Mouse (Mus musculus): ENCODE data around the gene Cacng8. TPM values are rescaled to one million over a fixed set of nuclear protein-coding genes. Genes with fewer than 3 reads are reported as not detected.

Gene Cacng8
- total and polyA plus RNA-seq, 2 experiments: not detected

DNA sequence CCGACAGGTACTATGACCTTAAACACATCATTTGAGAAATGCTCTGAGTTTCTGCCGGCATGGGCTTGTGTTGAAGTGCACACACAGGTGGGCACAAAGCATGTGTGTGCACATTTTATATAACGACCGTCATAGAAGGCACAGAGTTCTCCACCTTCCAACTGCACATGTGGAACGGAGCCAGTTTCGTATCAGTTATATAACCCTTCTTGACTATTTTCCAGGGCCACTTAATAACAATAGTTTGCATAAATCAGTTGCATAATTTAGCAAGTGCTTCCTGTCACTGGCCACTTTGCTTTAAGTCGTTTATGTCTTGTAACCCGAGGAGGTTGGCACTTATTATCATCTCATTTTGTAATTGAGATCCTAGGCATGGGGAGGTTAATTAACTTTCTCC is 16.7 kb upstream of the Cacng8 start:
- DNase-seq (ENCODE audit: extremely low read depth, low read depth, low spot score): no peak
- 84% methylated on average over 8 of the region's 8 CpGs for WGBS

DNA sequence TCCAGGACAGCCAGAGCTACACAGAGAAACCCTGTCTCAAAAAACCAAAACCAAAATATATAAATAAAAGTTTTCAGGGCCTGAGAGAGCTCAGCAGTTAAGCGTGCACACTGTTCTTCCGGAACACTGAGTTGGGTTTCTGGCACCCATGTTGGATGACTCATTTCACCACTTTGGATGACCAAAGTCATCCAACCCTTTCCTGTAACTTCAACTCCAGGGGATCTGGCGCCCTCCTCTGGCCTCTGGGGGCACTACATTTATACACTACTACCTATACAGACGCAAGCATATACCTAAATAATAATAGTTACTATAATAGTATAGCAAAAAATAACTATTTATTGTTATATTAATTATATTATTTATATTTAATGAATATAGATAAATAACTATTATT is 13.7 kb upstream of the Cacng8 start:
- no peak overlapping the region for H3K27ac ChIP-seq (replicated peaks; ENCODE audit: insufficient read depth, low read depth, low read length)
- no peaks in the 10 kb centered on the region for H3K4me1 ChIP-seq (ENCODE audit: control insufficient read depth, insufficient read depth, low read length)
- no peaks in the 10 kb centered on the region for H3K36me3 ChIP-seq (ENCODE audit: control insufficient read depth, insufficient read depth, low read length)
- H3K4me3 ChIP-seq (ENCODE audit: insufficient read depth, low read depth, low read length): no peak overlapping the region
- H3K9ac ChIP-seq (ENCODE audit: low read depth, low read length): no peak overlapping the region
- TF ChIP-seq POLR2A (IDR thresholded peaks at IDR 0.05; ENCODE audit: extremely low read depth, insufficient read depth, low read length) (no peak), CTCF (IDR thresholded peaks at IDR 0.05; ENCODE audit: low read depth, low read length) (peak; percentile 65)
- H3K79me2 ChIP-seq (ENCODE audit: control insufficient read depth, insufficient read depth, low read length): no peaks in the 10 kb centered on the region
- WGBS: 52% methylated on average over 4 of the region's 4 CpGs
- no peaks in the 10 kb centered on the region for H3K27me3 ChIP-seq (ENCODE audit: control insufficient read depth, insufficient read depth, low read length)
- peak; percentile 9 for DNase-seq (ENCODE audit: extremely low read depth, low read depth, low spot score)

More for the DNA sequence above, 16.7 kb upstream of the Cacng8 start:
- Histone ChIP-seq H3K36me3 (ENCODE audit: control insufficient read depth, insufficient read depth, low read length) (no peaks in the 10 kb centered on the region), H3K4me1 (ENCODE audit: control insufficient read depth, insufficient read depth, low read length) (no peaks in the 10 kb centered on the region), H3K79me2 (ENCODE audit: control insufficient read depth, insufficient read depth, low read length) (no peaks in the 10 kb centered on the region), H3K9ac (ENCODE audit: low read depth, low read length) (no peak overlapping the region), H3K27me3 (ENCODE audit: control insufficient read depth, insufficient read depth, low read length) (no peaks in the 10 kb centered on the region), H3K4me3 (ENCODE audit: insufficient read depth, low read depth, low read length) (no peak overlapping the region), H3K27ac (replicated peaks; ENCODE audit: insufficient read depth, low read depth, low read length) (no peak overlapping the region)
- TF ChIP-seq CTCF (IDR thresholded peaks at IDR 0.05; ENCODE audit: low read depth, low read length): no peak
- TF ChIP-seq POLR2A (IDR thresholded peaks at IDR 0.05; ENCODE audit: extremely low read depth, insufficient read depth, low read length): no peak

DNA sequence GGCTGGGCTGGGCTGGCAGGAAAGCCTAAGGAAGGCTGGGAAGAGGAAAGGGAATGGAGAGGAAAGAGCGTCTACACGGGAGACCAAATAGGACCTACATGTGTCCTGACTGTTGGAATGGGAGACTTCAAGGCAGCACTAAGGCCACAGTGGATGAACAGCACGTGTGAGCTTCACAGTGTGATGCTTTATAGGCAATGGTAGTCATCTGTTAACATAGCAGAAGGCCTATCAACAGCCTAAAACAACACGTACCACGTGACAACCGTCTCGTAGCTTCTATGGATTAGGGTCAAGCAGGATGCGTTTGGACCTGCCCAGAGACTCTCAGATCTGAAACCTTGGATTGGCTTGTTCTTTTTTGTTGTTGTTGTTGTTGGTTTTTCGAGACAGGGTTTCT is 8.4 kb upstream of the Cacng8 start:
- TF ChIP-seq POLR2A (IDR thresholded peaks at IDR 0.05; ENCODE audit: extremely low read depth, insufficient read depth, low read length) (no peak), CTCF (IDR thresholded peaks at IDR 0.05; ENCODE audit: low read depth, low read length) (no peak)
- H3K4me3 ChIP-seq (ENCODE audit: insufficient read depth, low read depth, low read length): no peak overlapping the region
- 80% methylated on average over 9 of the region's 9 CpGs for WGBS
- H3K79me2 ChIP-seq (ENCODE audit: control insufficient read depth, insufficient read depth, low read length): no peaks in the 10 kb centered on the region
- H3K36me3 ChIP-seq (ENCODE audit: control insufficient read depth, insufficient read depth, low read length): no peaks in the 10 kb centered on the region
- H3K4me1 ChIP-seq (ENCODE audit: control insufficient read depth, insufficient read depth, low read length): no peaks in the 10 kb centered on the region
- H3K27ac ChIP-seq (replicated peaks; ENCODE audit: insufficient read depth, low read depth, low read length): no peak overlapping the region
- H3K9ac ChIP-seq (ENCODE audit: low read depth, low read length): no peak overlapping the region
- DNase-seq (ENCODE audit: extremely low read depth, low read depth, low spot score): no peak
- H3K27me3 ChIP-seq (ENCODE audit: control insufficient read depth, insufficient read depth, low read length): no peaks in the 10 kb centered on the region

DNA sequence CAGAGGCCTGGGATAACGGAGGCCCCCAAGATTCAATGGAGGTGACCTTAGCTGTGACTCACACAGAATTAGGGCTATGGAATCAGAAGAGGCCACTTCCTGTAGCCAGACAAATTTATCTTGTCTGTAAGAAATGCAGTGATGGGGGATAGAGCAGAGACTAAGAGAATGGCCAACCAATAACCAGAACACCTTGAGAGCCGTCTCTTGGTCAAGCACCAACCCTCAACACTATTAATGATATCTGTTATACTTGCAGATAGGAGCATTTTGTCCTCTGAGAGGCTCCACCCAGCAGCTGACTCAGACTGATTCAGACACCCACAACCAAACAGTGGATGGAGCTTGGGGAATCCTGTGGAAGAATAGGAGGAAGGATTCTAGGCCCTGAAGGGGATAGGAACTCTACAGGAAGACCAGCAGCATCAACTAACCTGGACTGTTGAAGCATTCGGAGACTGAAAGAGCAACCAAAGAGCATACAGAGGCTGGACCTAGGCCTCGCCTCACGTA is 5.6 kb upstream of the Cacng8 start:
- Histone ChIP-seq H3K4me1 (ENCODE audit: control insufficient read depth, insufficient read depth, low read length) (no peaks in the 10 kb centered on the region), H3K9ac (ENCODE audit: low read depth, low read length) (no peak overlapping the region), H3K27ac (replicated peaks; ENCODE audit: insufficient read depth, low read depth, low read length) (no peak overlapping the region), H3K79me2 (ENCODE audit: control insufficient read depth, insufficient read depth, low read length) (no peaks in the 10 kb centered on the region), H3K4me3 (ENCODE audit: insufficient read depth, low read depth, low read length) (no peak overlapping the region), H3K36me3 (ENCODE audit: control insufficient read depth, insufficient read depth, low read length) (no peaks in the 10 kb centered on the region), H3K27me3 (ENCODE audit: control insufficient read depth, insufficient read depth, low read length) (no peaks in the 10 kb centered on the region)
- no peak for DNase-seq (ENCODE audit: extremely low read depth, low read depth, low spot score)
- WGBS: 88% methylated on average over 5 of the region's 5 CpGs
- TF ChIP-seq POLR2A (IDR thresholded peaks at IDR 0.05; ENCODE audit: extremely low read depth, insufficient read depth, low read length): no peak

DNA sequence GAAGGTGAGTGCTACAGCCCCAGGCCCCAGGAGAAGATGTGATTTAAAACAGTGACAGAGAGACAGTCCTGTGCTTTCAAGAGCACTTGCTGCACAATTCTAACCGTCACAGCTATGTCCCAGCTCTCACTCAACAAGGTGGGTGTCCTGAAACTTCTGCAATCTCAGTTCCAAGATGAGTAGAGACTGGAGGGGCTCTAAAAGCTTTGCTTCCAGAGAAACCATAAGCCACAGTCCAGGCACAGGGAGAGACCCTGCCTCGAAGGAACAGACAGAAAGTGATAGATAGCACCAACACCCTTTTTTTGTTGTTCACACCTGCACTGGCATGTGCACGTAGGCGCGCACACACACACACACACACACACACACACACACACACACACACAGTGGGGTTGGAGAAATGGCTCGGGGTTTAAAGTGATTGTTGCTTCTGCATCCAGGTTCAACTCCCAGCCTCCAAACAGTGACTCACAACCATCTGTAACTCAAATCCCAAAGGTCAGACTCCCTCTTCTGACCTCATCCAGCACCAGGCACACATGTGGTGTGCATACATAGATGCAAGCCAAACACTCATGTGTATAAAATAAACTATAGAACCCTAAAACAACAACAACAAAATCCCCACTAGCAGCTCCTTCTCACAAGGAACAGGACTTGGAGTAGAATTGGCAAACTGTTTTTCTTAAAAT is 4.3 kb upstream of the Cacng8 start:
- 80% methylated on average over 6 of the region's 6 CpGs for WGBS

DNA sequence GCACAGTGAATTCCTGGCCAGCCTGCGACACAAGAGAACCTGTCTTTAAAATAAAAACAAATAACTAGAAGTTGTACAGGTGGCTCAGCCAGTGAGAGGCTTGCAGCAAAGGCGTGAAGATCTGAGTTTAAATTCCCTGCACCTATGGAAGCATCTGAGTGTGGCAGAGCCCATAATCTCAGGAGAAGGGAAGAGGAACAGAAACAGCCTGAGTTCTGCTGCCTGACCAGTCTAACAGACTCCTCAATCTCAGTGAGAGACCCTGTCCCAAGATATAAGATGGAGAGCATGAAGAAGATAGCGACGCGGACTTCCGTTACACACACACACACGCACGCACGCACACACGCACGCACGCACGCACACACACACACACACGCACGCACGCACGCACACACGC is 2.7 kb upstream of the Cacng8 start:
- Histone ChIP-seq H3K27ac (replicated peaks; ENCODE audit: insufficient read depth, low read depth, low read length) (no peak overlapping the region), H3K36me3 (ENCODE audit: control insufficient read depth, insufficient read depth, low read length) (no peaks in the 10 kb centered on the region), H3K4me1 (ENCODE audit: control insufficient read depth, insufficient read depth, low read length) (no peaks in the 10 kb centered on the region), H3K79me2 (ENCODE audit: control insufficient read depth, insufficient read depth, low read length) (no peaks in the 10 kb centered on the region), H3K9ac (ENCODE audit: low read depth, low read length) (no peak overlapping the region), H3K4me3 (ENCODE audit: insufficient read depth, low read depth, low read length) (no peak overlapping the region), H3K27me3 (ENCODE audit: control insufficient read depth, insufficient read depth, low read length) (no peaks in the 10 kb centered on the region; the same call in 1 of the 2 replicates)
- DNase-seq (ENCODE audit: extremely low read depth, low read depth, low spot score): no peak
- 89% methylated on average over 18 of the region's 18 CpGs for WGBS
- TF ChIP-seq CTCF (IDR thresholded peaks at IDR 0.05; ENCODE audit: low read depth, low read length) (no peak), POLR2A (IDR thresholded peaks at IDR 0.05; ENCODE audit: extremely low read depth, insufficient read depth, low read length) (no peak)

More for the DNA sequence above, 4.3 kb upstream of the Cacng8 start:
- TF ChIP-seq POLR2A (IDR thresholded peaks at IDR 0.05; ENCODE audit: extremely low read depth, insufficient read depth, low read length) (no peak), CTCF (IDR thresholded peaks at IDR 0.05; ENCODE audit: low read depth, low read length) (no peak)
- DNase-seq (ENCODE audit: extremely low read depth, low read depth, low spot score): no peak
- Histone ChIP-seq H3K36me3 (ENCODE audit: control insufficient read depth, insufficient read depth, low read length) (no peaks in the 10 kb centered on the region), H3K9ac (ENCODE audit: low read depth, low read length) (no peak overlapping the region), H3K79me2 (ENCODE audit: control insufficient read depth, insufficient read depth, low read length) (no peaks in the 10 kb centered on the region), H3K27me3 (ENCODE audit: control insufficient read depth, insufficient read depth, low read length) (no peaks in the 10 kb centered on the region; the same call in 1 of the 2 replicates), H3K27ac (replicated peaks; ENCODE audit: insufficient read depth, low read depth, low read length) (no peak overlapping the region), H3K4me3 (ENCODE audit: insufficient read depth, low read depth, low read length) (no peak overlapping the region), H3K4me1 (ENCODE audit: control insufficient read depth, insufficient read depth, low read length) (no peaks in the 10 kb centered on the region)

Data from liver, adult 2 months (tissue).